Mouse (Mus musculus) ovary, adult 2 months (tissue): ENCODE results near the gene Olfr403. TPM values are rescaled to one million over a fixed set of nuclear protein-coding genes. Genes with fewer than 3 reads are reported as not detected.

Experiments
- polyA plus RNA-seq: library from polyadenylated mRNA; depleted of rRNA; stranded (reverse); fragments of >200 nt; gene quantifications from 2 replicates; pipeline ENCODE4 v1.2.3, GENCODE M21; 2012; rRNA removed

The Olfr403 gene
- polyA plus RNA-seq, result not detected in 2 replicates

GRCm38 (mm10) chr11:74185949-74186348, at the start of gene Olfr403:
Olfr403 (plus strand) TSS chr11:74186249.

GRCm38 (mm10) chr11:74153229-74153628, 32.8 kb upstream of the Olfr403 start, which contains the start of gene Olfr402:
Olfr402 (plus strand) TSS chr11:74153529.

GRCm38 (mm10) chr11:74211279-74211678, 25.2 kb downstream of the Olfr403 start, which contains the start of gene Olfr43:
Olfr43 (minus strand) TSS chr11:74211379.

Other genes starting within 250 kb of the Olfr403 start
- not detected in 2 replicates for gene Olfr23, start 249.6 kb upstream of the Olfr403 start, polyA plus RNA-seq
- gene Olfr397, start 225.4 kb upstream of the Olfr403 start, polyA plus RNA-seq, result not detected in 2 replicates
- not detected in 2 replicates for gene Olfr398, start 195.8 kb upstream of the Olfr403 start, polyA plus RNA-seq
- not detected in 2 replicates for gene Olfr139, start 129.7 kb upstream of the Olfr403 start, polyA plus RNA-seq
- not detected in 2 replicates for gene Olfr399, start 129.6 kb upstream of the Olfr403 start, polyA plus RNA-seq
- gene Zfp616, start 116.3 kb upstream of the Olfr403 start, polyA plus RNA-seq, result not detected in 2 replicates
- not detected in 2 replicates for gene Olfr401, start 72.5 kb upstream of the Olfr403 start, polyA plus RNA-seq
- gene Olfr402, start 32.7 kb upstream of the Olfr403 start, polyA plus RNA-seq, result not detected in 2 replicates
- gene Olfr43, start 25.1 kb downstream of the Olfr403 start, polyA plus RNA-seq, result not detected in 2 replicates
- not detected in 2 replicates for gene Olfr406, start 73.6 kb downstream of the Olfr403 start, polyA plus RNA-seq
- not detected in 2 replicates for gene Olfr59, start 97.5 kb downstream of the Olfr403 start, polyA plus RNA-seq
- not detected in 2 replicates for gene Olfr410, start 151.8 kb downstream of the Olfr403 start, polyA plus RNA-seq
- gene Olfr411, start 166.4 kb downstream of the Olfr403 start, polyA plus RNA-seq, result not detected in 2 replicates
- gene Olfr412, start 175.8 kb downstream of the Olfr403 start, polyA plus RNA-seq, result not detected in 2 replicates